Comparison of ENCODE assay signal across 15 mouse cellular contexts in the genomic region with DNA sequence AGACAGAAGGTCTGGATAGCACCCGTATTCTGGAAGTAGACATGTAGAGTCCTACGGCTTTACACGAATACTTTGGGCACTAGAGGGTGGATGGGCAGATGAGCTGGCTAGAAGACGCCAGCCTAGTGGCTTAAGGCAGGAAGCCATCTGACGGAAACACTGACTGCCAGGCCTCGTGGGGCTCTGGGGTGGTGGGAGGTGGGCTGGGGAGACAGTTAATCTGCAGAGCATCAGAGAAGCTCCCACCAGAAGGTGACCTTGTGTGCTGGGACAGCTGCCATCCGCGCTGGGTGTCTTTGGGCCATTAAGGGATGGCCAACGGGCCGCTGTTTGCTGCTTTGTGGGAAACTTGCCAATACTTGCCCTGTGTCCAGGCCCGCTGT. TPM values are rescaled to one million over a fixed set of nuclear protein-coding genes. Genes with fewer than 3 reads are reported as not detected.
DNase-seq lines count a peak whose midpoint lies in the region; ATAC-seq lines count a peak whose summit lies in the region.
"Had no signal": no experiment of that assay in that cellular context is flagged by ENCODE, and none has a peak within 500 bp of the region (broad histone marks: within the 10 kb centered on the region; RNA-seq: fewer than 3 reads in every experiment).

No protein-coding gene starts in this region.

- no peak for ATAC-seq in forebrain, embryonic 14.5 days
- ATAC-seq in midbrain, embryonic 13.5 days: peak; percentile 22
- ATAC-seq in megakaryocyte-erythroid progenitor cell, adult 5-6 weeks (replicated peaks; ENCODE audit: low FRiP score, low TSS enrichment, poor library complexity, severe bottlenecking): no peak

- H3K27me3 ChIP-seq in forebrain, embryonic 14.5 days (replicated peaks; ENCODE audit: control insufficient read depth, insufficient read depth, low read length): no peaks in the 10 kb centered on the region
- no peaks in the 10 kb centered on the region for H3K27me3 ChIP-seq in midbrain, embryonic 13.5 days
- H3K27me3 ChIP-seq: neural tube, embryonic 12.5 days had no signal

- no peak overlapping the region for H3K4me2 ChIP-seq in forebrain, embryonic 14.5 days (ENCODE audit: low read length)
- H3K4me2 ChIP-seq in midbrain, embryonic 13.5 days (replicated peaks): 0 out of 2 replicates have a peak overlapping the region, but pooled peaks have one; percentile 4
- H3K4me2 ChIP-seq: neural tube, embryonic 12.5 days had no signal

- H3K9me3 ChIP-seq in forebrain, embryonic 14.5 days (replicated peaks; ENCODE audit: control insufficient read depth, low read length): no peaks in the 10 kb centered on the region
- H3K9me3 ChIP-seq in midbrain, embryonic 13.5 days: no peaks in the 10 kb centered on the region
- H3K9me3 ChIP-seq: neural tube, embryonic 12.5 days had no signal

- H3K4me3 ChIP-seq in forebrain, embryonic 14.5 days (ENCODE audit: low read depth, low read length): no peak overlapping the region
- no peak overlapping the region for H3K4me3 ChIP-seq in midbrain, embryonic 13.5 days (replicated peaks)
- H3K4me3 ChIP-seq: neural tube, embryonic 12.5 days had no signal

- peak; percentile 93 for DNase-seq in left cerebral cortex, postnatal 4 days
- no peak for DNase-seq in left cerebral cortex, postnatal 25 days (ENCODE audit: low spot score in 2 of 2)
- DNase-seq in cerebellum, adult 18-20 months: peak; percentile 41 to 47
- no peak for DNase-seq in forebrain, embryonic 14.5 days (ENCODE audit: low spot score)
- DNase-seq in kidney, postnatal 14 days: no peak
- DNase-seq in spleen, postnatal 4 days (ENCODE audit: low spot score in 2 of 2): no peak
- DNase-seq: thymus, postnatal 25 days had no signal

- peaks cover 47% of the 10 kb centered on the region for H3K36me3 ChIP-seq in forebrain, embryonic 14.5 days (ENCODE audit: control insufficient read depth, insufficient read depth, low read length)
- H3K36me3 ChIP-seq in midbrain, embryonic 13.5 days: peaks cover 49% of the 10 kb centered on the region

- H3K4me1 ChIP-seq in forebrain, embryonic 14.5 days (ENCODE audit: control insufficient read depth, insufficient read depth, low read length): peaks cover 14% of the 10 kb centered on the region
- peaks cover 40% of the 10 kb centered on the region for H3K4me1 ChIP-seq in midbrain, embryonic 13.5 days (replicated peaks)

- 65% methylated on average over 11 of the region's 11 CpGs for WGBS in forebrain, embryonic 14.5 days
- WGBS in midbrain, embryonic 13.5 days: 65% methylated on average over 11 of the region's 11 CpGs

- H3K9ac ChIP-seq in forebrain, embryonic 14.5 days (ENCODE audit: low read length): peak overlapping the region; percentile 40; the same call in 1 of the 2 replicates
- 0 out of 2 replicates have a peak overlapping the region, but pooled peaks have one; percentile 39 for H3K9ac ChIP-seq in midbrain, embryonic 13.5 days (replicated peaks)
- H3K9ac ChIP-seq: neural tube, embryonic 12.5 days had no signal

- intact Hi-C loops in left cerebral cortex, postnatal 4 days (cut with DNase I): loop anchor here (10.0 kb wide), 1 partner anchor 422 kb away; no protein-coding TSS in a partner anchor
- intact Hi-C loops in left cerebral cortex, postnatal 25 days (cut with DNase I): loop anchor here (5.0 kb wide), 1 partner anchor 330 kb away; no protein-coding TSS in a partner anchor

- peak overlapping the region; percentile 82 for H3K27ac ChIP-seq in forebrain, embryonic 14.5 days (ENCODE audit: low read depth, low read length)
- peak overlapping the region; percentile 86 for H3K27ac ChIP-seq in midbrain, embryonic 13.5 days

RNA-seq across cellular contexts. Expression of a gene that starts 30.1 kb away (rescaled TPM):
- under 1 TPM in 1 of 2 experiments, not detected in 1; 0.12 TPM for total RNA-seq in left cerebral cortex, postnatal 4 days (2021)
- not detected for total RNA-seq in left cerebral cortex, postnatal 25 days (2021)
- 0.10 TPM in 1 of 2 replicates, not detected in the other for polyA plus RNA-seq in forebrain, embryonic 14.5 days (2014; fragmentation: Nextera tagmentation; extraction: Ambion mirVana)
- 0.09 TPM in 1 of 2 replicates, not detected in the other for polyA plus RNA-seq in midbrain, embryonic 13.5 days (2015; fragmentation: Nextera tagmentation; extraction: Ambion mirVana)
- total RNA-seq in megakaryocyte-erythroid progenitor cell, adult 5-6 weeks (2014; fragmentation: Nextera tagmentation): 0.44 TPM in 1 of 2 replicates, not detected in the other
- 0.27 TPM in 1 of 2 replicates, not detected in the other for total RNA-seq in megakaryocyte-erythroid progenitor cell, adult 5-6 weeks (2017)
- total RNA-seq: CH12.LX had no signal
- polyA plus RNA-seq: kidney, embryonic 16.5 days; lung, embryonic 16.5 days; neural tube, embryonic 12.5 days had no signal

RNA-seq across cellular contexts. Expression of a gene that starts 42.3 kb away (rescaled TPM):
- total RNA-seq in left cerebral cortex, postnatal 4 days (2021): not detected
- total RNA-seq in left cerebral cortex, postnatal 25 days (2021): not detected
- not detected in 2 replicates for polyA plus RNA-seq in forebrain, embryonic 14.5 days (2014; fragmentation: Nextera tagmentation; extraction: Ambion mirVana)
- not detected in 2 replicates for polyA plus RNA-seq in midbrain, embryonic 13.5 days (2015; fragmentation: Nextera tagmentation; extraction: Ambion mirVana)
- not detected in 2 replicates for total RNA-seq in megakaryocyte-erythroid progenitor cell, adult 5-6 weeks (2014; fragmentation: Nextera tagmentation)
- not detected in 2 replicates for total RNA-seq in megakaryocyte-erythroid progenitor cell, adult 5-6 weeks (2017)
- total RNA-seq: CH12.LX had no signal
- polyA plus RNA-seq: cortical plate, adult 2 months; heart, embryonic 16.5 days; kidney, embryonic 16.5 days; lung, embryonic 16.5 days; neural tube, embryonic 12.5 days had no signal

RNA-seq across cellular contexts. Expression of a gene that starts 50.0 kb away (rescaled TPM):
- total RNA-seq in left cerebral cortex, postnatal 4 days (2021): 100 to 1,000 TPM; 194 to 205 TPM
- 10 to 100 TPM; 93.2 to 97.2 TPM for total RNA-seq in left cerebral cortex, postnatal 25 days (2021)
- 103 TPM in 2 replicates for polyA plus RNA-seq in forebrain, embryonic 14.5 days (2014; fragmentation: Nextera tagmentation; extraction: Ambion mirVana)
- polyA plus RNA-seq in midbrain, embryonic 13.5 days (2015; fragmentation: Nextera tagmentation; extraction: Ambion mirVana): 81.0 and 94.8 TPM in 2 replicates
- 61.6 and 68.5 TPM in 2 replicates for total RNA-seq in megakaryocyte-erythroid progenitor cell, adult 5-6 weeks (2014; fragmentation: Nextera tagmentation)
- 60.7 and 91.5 TPM in 2 replicates for total RNA-seq in megakaryocyte-erythroid progenitor cell, adult 5-6 weeks (2017)

Comparison
In these comparisons a context has a peak if more than half of its experiments do, and no peak if none do; other contexts are left out.
1. DNase-seq: peak in left cerebral cortex, postnatal 4 days (single experiment) and cerebellum, adult 18-20 months (2 of 2); none in left cerebral cortex, postnatal 25 days (0 of 2), forebrain, embryonic 14.5 days (single experiment), kidney, postnatal 14 days (single experiment) and spleen, postnatal 4 days (0 of 2).